Mouse (Mus musculus) hindbrain, embryonic 14.5 days (tissue): ENCODE measurements around the gene Vps8. TPM values are rescaled to one million over a fixed set of nuclear protein-coding genes. Genes with fewer than 3 reads are reported as not detected.
"Not testable (repeated sequence)": the region's sequence is repeated elsewhere in the genome, so short reads cannot be mapped to it uniquely, and the experiment has no call there.

Experiments
- ATAC-seq: fragments of 200-750 bp; cut with Nextera tagmentation; 2 replicates; pipeline ENCODE4 v1.8.0; 2017; ENCODE audit warnings: moderate number of reproducible peaks, mild to moderate bottlenecking, moderate TSS enrichment, moderate library complexity; ENCODE audit not compliant: low FRiP score
- DNase-seq: peaks from one replicate; pipeline ENCODE4 v3.0.0-alpha.2; 2015; ENCODE audit warnings: low spot score
- H3K27ac ChIP-seq: fragments of 300-500 bp; sonication (generic); 2 replicates; pipeline ENCODE4 v1.5.1; 2014; ENCODE audit warnings: mild to moderate bottlenecking, moderate library complexity
- H3K27me3 ChIP-seq: fragments of 300-500 bp; sonication (generic); 2 replicates; pipeline ENCODE4 v1.6.1; 2014; ENCODE audit warnings: mild to moderate bottlenecking, low read length, mixed read lengths; ENCODE audit not compliant: control insufficient read depth, insufficient read depth
- H3K36me3 ChIP-seq: fragments of 300-500 bp; sonication (generic); replicated peaks from 2 replicates; pipeline ENCODE4 v1.6.1; 2014; ENCODE audit not compliant: control insufficient read depth, insufficient read depth
- H3K4me1 ChIP-seq: fragments of 300-500 bp; sonication (generic); replicated peaks from 2 replicates; pipeline ENCODE4 v1.6.1; 2014; ENCODE audit warnings: antibody characterized with exemption, low read length, mixed read lengths; ENCODE audit not compliant: control insufficient read depth, insufficient read depth
- H3K4me2 ChIP-seq: fragments of 300-500 bp; sonication (generic); replicated peaks from 2 replicates; pipeline ENCODE4 v1.6.1; 2014; ENCODE audit warnings: mild to moderate bottlenecking, moderate library complexity
- H3K4me3 ChIP-seq: fragments of 300-500 bp; sonication (generic); replicated peaks from 2 replicates; pipeline ENCODE4 v1.5.1; 2014; ENCODE audit warnings: mild to moderate bottlenecking, low read length
- H3K9ac ChIP-seq: fragments of 300-500 bp; sonication (generic); 2 replicates; pipeline ENCODE4 v1.6.1; 2014
- H3K9me3 ChIP-seq: fragments of 300-500 bp; sonication (generic); 2 replicates; pipeline ENCODE4 v1.6.1; 2016; ENCODE audit warnings: low read length; ENCODE audit not compliant: control insufficient read depth
- WGBS: fragments of 180-500 bp; shearing (Covaris S2); extraction: QIAGEN DNeasy Blood & Tissue Kit; methylation state at CpG from one replicate; pipeline ENCODE4 v1.1.7; 2014; 5-methylcytosine and 5-hydroxymethylcytosine counted together
- polyA plus RNA-seq: library from polyadenylated mRNA; unstranded; fragments of >200 nt; fragmentation: Nextera tagmentation; extraction: Ambion mirVana; gene quantifications from 2 replicates; pipeline ENCODE4 v1.2.1, GENCODE M21; 2014

Gene Vps8
- polyA plus RNA-seq, 1 experiment from 2014 or later, result 37.0 TPM

- ATAC-seq (no peak), DNase-seq (no peak)
- Histone ChIP-seq H3K27ac (peak overlapping the region; percentile 40), H3K9ac (0 out of 2 replicates have a peak overlapping the region, but pooled peaks have one; percentile 22), H3K4me3 (no peak overlapping the region), H3K27me3 (no peaks in the 10 kb centered on the region), H3K4me2 (no peak overlapping the region), H3K9me3 (no peaks in the 10 kb centered on the region), H3K4me1 (peaks cover 4% of the 10 kb centered on the region; the same call in 1 of the 2 replicates), H3K36me3 (peaks cover 32% of the 10 kb centered on the region)
- 35% methylated on average over 6 of the region's 6 CpGs for WGBS
Observed at GRCm38 (mm10) chr16:21655291-21655690, 232.4 kb downstream of the Vps8 start.

DNA sequence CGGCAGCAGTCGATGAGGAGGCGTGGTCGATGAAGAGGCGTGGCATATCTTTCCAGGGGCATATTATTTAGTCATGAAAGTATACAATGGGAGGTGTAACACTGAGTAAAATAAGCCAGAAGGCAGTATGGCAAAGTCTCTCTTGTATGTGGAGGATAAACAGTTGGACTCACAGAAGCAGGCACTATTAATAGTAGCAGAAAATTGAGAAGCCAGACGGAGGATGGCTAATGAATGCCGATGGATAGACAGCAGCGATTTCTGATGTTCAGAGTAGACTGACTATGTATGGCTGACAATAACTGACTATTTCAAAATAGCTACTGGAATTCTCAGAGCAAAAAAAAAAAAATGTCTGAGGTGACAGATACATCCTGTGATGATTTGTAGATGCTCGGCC lies 233.0 kb downstream of the Vps8 start:
- Histone ChIP-seq H3K27ac (peak overlapping the region; percentile 40; the same call in 1 of the 2 replicates), H3K27me3 (no peaks in the 10 kb centered on the region), H3K4me3 (no peak overlapping the region), H3K9ac (no peak overlapping the region), H3K4me1 (peaks cover 4% of the 10 kb centered on the region; the same call in 1 of the 2 replicates), H3K9me3 (no peaks in the 10 kb centered on the region), H3K36me3 (peaks cover 25% of the 10 kb centered on the region), H3K4me2 (no peak overlapping the region)
- no peak for ATAC-seq
- DNase-seq, result no peak
- 80% methylated on average over 9 of the region's 9 CpGs for WGBS

DNA sequence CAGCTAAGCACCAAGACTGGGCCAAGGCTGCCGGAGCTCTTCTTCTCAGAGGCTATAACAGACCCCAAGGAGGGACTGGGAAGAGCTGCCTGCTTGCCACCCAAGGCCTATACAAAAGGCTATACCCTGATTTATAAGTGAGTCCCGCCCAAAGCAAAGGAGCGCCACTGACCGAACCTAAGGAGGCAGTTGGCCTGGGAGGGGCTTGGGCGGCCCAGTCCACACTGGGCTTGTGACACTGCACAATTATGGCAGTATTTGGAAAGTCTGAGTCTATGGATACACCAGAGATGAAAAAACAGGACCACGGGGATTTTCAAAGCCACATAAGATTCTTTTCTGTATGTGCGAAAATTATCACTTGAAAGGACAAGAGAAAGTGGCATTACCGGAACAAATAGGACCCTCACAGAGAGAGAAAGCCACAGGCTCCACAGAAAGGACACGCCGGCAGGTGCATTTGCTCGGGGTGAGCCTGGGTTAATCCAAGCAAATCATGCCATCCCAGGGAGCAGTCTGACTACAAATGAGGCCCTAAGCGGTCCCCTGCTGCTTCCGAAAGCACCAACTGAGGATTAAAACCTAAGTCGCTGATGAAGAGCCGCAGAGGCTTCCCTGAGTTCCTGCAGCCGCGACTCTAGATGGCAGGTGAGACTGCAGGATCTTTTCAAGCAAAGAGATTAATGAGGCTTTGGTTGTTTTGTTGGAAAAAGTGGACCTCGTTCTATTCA lies 241.9 kb downstream of the Vps8 start:
- Histone ChIP-seq H3K36me3 (no peaks in the 10 kb centered on the region), H3K4me3 (no peak overlapping the region), H3K27me3 (no peaks in the 10 kb centered on the region), H3K9ac (peak overlapping the region; percentile 37), H3K4me2 (peak overlapping the region; percentile 32), H3K27ac (peak overlapping the region; percentile 66), H3K4me1 (peaks cover 19% of the 10 kb centered on the region), H3K9me3 (peaks cover 7% of the 10 kb centered on the region; the same call in 1 of the 2 replicates)
- DNase-seq, result peak; percentile 64
- ATAC-seq, result peak; percentile 68; the same call in 1 of the 2 replicates
- WGBS, result 10% methylated on average over 18 of the region's 18 CpGs

GRCm38 (mm10) chr16:21665423-21665986 lies 242.6 kb downstream of the Vps8 start:
- Histone ChIP-seq H3K27me3 (no peaks in the 10 kb centered on the region), H3K4me3 (no peak overlapping the region), H3K4me1 (peaks cover 19% of the 10 kb centered on the region), H3K36me3 (no peaks in the 10 kb centered on the region), H3K9ac (no peak overlapping the region; the same call in 1 of the 2 replicates), H3K9me3 (peaks cover 7% of the 10 kb centered on the region; the same call in 1 of the 2 replicates), H3K27ac (peak overlapping the region; percentile 66; the same call in 1 of the 2 replicates), H3K4me2 (peak overlapping the region; percentile 32; the same call in 1 of the 2 replicates)
- WGBS, result 15% methylated on average over 4 of the region's 4 CpGs
- DNase-seq (no peak), ATAC-seq (no peak)

DNA sequence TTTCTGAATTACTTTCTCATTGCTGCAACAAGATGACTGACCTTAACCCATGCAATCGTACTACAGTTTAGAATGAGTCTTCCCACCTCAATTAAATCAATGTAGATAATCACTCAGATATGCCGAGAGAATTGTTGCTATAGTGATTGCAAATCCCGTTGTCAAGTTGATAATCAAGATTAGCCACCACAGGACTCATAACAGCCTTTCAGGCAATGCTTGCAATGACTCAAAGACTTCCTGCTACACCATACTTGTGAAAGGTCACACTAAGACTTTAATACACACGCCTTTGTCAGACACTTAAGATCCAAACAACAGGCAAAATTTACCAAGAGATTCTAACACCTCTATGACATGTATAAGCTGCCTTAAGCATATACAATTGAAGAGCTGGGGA lies 249.0 kb downstream of the Vps8 start:
- H3K9ac ChIP-seq, result no peak overlapping the region
- H3K36me3 ChIP-seq, result peaks cover 11% of the 10 kb centered on the region
- H3K9me3 ChIP-seq, result peaks cover 7% of the 10 kb centered on the region; the same call in 1 of the 2 replicates
- DNase-seq, result no peak
- no peak overlapping the region for H3K27ac ChIP-seq
- H3K4me1 ChIP-seq, result no peaks in the 10 kb centered on the region
- no peaks in the 10 kb centered on the region for H3K27me3 ChIP-seq
- whole genome bisulfite sequencing, result 79% methylated on average over 4 of the region's 4 CpGs
- ATAC-seq, result no peak
- H3K4me2 ChIP-seq, result no peak overlapping the region
- no peak overlapping the region for H3K4me3 ChIP-seq

- H3K27me3 ChIP-seq, H3K4me3 ChIP-seq, DNase-seq, ATAC-seq, H3K4me2 ChIP-seq, H3K9ac ChIP-seq, H3K9me3 ChIP-seq, H3K4me1 ChIP-seq, H3K27ac ChIP-seq: not testable (repeated sequence)
- peaks cover 15% of the 10 kb centered on the region for H3K36me3 ChIP-seq
Observed at GRCm38 (mm10) chr16:21673046-21673445, 250.1 kb downstream of the Vps8 start.

GRCm38 (mm10) chr16:21673651-21674050 lies 250.7 kb downstream of the Vps8 start:
- H3K36me3 ChIP-seq, result peaks cover 15% of the 10 kb centered on the region
- not testable (repeated sequence) for H3K4me2 ChIP-seq
- 100% methylated on average over 1 of the region's 1 CpGs for WGBS

GRCm38 (mm10) chr16:21676791-21677190 lies 253.9 kb downstream of the Vps8 start:
- Histone ChIP-seq H3K36me3 (peaks cover 15% of the 10 kb centered on the region), H3K27ac (no peak overlapping the region), H3K9ac (no peak overlapping the region), H3K4me2 (no peak overlapping the region), H3K4me3 (no peak overlapping the region), H3K4me1 (no peaks in the 10 kb centered on the region), H3K9me3 (no peaks in the 10 kb centered on the region), H3K27me3 (no peaks in the 10 kb centered on the region)
- no peak for DNase-seq
- WGBS, result 91% methylated on average over 7 of the region's 7 CpGs
- no peak for ATAC-seq

More at GRCm38 (mm10) chr16:21673651-21674050, 250.7 kb downstream of the Vps8 start:
- not testable (repeated sequence) for DNase-seq, H3K9ac ChIP-seq, H3K27me3 ChIP-seq, H3K4me3 ChIP-seq, H3K27ac ChIP-seq, H3K4me1 ChIP-seq, H3K9me3 ChIP-seq, ATAC-seq

DNA sequence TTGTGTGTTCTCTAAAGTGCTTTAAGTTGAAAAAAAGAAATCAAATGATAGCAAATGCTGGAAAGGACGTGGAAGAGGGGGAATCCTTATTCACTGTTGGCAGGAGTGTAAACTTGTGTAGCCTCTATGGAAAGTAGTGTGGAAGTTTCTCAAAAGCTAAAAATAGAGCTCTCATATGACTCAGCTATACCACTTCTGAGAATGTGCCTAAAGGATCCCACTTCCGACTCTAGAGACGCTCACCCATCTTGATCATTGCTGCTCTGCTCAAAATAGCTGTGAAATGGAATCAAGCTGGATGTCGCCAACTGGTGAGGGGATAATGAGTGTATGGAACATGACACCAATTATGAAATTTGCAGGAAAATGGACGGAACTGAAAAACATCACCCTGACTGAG lies 264.5 kb downstream of the Vps8 start:
- Histone ChIP-seq H3K4me1 (peaks cover 15% of the 10 kb centered on the region), H3K4me2 (no peak overlapping the region), H3K9ac (no peak overlapping the region), H3K4me3 (no peak overlapping the region), H3K27ac (no peak overlapping the region), H3K27me3 (no peaks in the 10 kb centered on the region), H3K9me3 (peaks cover 34% of the 10 kb centered on the region), H3K36me3 (peaks cover 15% of the 10 kb centered on the region)
- no peak for DNase-seq
- 94% methylated on average over 5 of the region's 5 CpGs for WGBS
- ATAC-seq, result no peak
